Mouse (Mus musculus): ENCODE measurements at regions not wholly inside any gene's neighbourhood (a gene's known extent, or its start where the extent isn't known, plus 50 kb on each side); places are given as distances from the start of the nearest gene placed in this dataset.

DNA sequence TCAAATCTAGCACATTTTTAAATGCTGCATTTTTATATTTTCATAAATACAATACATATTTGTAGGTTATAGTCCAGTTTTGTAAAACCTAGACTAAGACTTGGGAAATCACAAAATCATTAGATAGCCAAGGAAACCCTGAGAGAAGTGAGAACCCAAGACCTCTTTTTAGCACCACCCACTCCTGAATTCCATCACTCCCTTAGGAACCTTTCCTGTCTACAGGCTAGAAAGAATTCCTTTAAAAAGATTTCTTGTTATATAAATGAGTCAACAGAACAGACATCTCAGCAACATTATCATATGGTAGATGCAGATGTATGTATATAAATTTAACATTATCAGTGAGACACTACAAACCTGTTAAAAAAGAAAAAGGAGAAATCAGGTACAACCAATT, 86.6 kb upstream of the Ccdc85a start:
- no peak for TF ChIP-seq EP300 (IDR thresholded peaks at IDR 0.05; ENCODE audit: low read depth)
- no peak for TF ChIP-seq CTCF (IDR thresholded peaks at IDR 0.05; ENCODE audit: low read depth)
